Mouse (Mus musculus): ENCODE results near the gene Slc7a14. TPM values are rescaled to one million over a fixed set of nuclear protein-coding genes. Genes with fewer than 3 reads are reported as not detected.

Slc7a14 gene
- polyA plus RNA-seq (2014; fragmentation: Illumina TruSeq; extraction: RNeasy Lipid Tissue Mini Kit (QIAGEN cat#74804); ENCODE audit: low read depth, low replicate concordance) = 0.24 TPM

DNA sequence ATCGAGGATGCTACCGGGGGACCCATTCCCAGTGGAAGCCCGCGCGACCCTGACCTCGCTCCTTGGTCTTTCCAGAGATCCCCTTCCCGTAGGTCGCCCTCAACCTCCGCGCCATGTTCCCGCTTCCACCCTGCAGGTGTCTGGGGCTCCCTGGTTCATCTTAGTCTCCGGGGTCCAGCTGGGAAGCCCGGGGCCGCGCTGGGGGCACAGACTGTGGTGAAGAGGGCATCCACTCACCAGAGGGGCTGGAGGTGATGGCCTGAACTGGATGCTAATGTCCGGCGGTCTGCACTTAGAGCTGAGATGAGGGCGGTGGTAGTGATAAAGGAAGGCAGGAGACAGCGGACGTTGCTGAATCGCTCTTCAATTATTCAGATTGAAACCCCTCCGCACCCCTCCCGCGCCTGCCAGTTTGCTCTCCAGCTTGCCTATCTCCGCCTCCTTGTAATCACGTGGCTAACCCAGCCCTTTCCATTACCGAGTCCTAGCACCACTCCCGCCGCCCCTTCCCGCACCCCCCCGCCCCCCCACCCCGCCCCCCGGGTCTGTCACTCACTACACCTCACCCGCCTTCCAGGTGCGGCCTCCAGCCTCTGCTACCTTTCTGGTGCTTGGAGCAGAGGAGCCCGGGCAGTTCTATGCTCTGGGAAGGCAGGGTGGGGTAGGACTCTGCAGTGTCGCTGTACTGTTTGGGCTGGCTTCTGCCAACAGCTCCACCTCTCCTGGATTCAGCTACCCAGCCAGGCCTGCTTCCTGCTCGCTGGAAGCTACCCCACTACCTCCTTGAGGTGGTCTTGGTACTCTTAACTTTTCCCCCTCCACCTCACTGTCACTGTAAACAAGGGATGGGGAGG, at the start of gene Slc7a14:
TSS of gene Slc7a14 (minus strand) at position 445 of the 854 bp plus-strand sequence.

Other genes starting within 250 kb of the Slc7a14 start
- gene Skil, start 215.3 kb downstream of the Slc7a14 start, polyA plus RNA-seq (2014; fragmentation: Illumina TruSeq; extraction: RNeasy Lipid Tissue Mini Kit (QIAGEN cat#74804); ENCODE audit: low read depth, low replicate concordance) = 12.2 TPM
- gene Cldn11, start 160.5 kb downstream of the Slc7a14 start, polyA plus RNA-seq (2014; fragmentation: Illumina TruSeq; extraction: RNeasy Lipid Tissue Mini Kit (QIAGEN cat#74804); ENCODE audit: low read depth, low replicate concordance) = 0.39 TPM